Mouse (Mus musculus): ENCODE results near the gene Tuft1. TPM values are rescaled to one million over a fixed set of nuclear protein-coding genes. Genes with fewer than 3 reads are reported as not detected.

Tuft1 gene
- total RNA-seq, 2 experiments from 2014 or later, result 3.1 to 3.9 TPM

Other genes with a start within 250 kb of the Tuft1 start
- 1 to 10 TPM; 3.8 to 4.8 TPM for gene Tdrkh, start 245.6 kb downstream of the Tuft1 start, total RNA-seq (2021)
- gene Mrpl9, start 215.6 kb downstream of the Tuft1 start, total RNA-seq (2021), result 10 to 100 TPM; 62.4 to 66.5 TPM
- not detected for gene Oaz3, start 215.0 kb downstream of the Tuft1 start, total RNA-seq (2021)
- not detected for gene Celf3, start 180.6 kb downstream of the Tuft1 start, total RNA-seq (2021)
- gene Riiad1, start 178.5 kb downstream of the Tuft1 start, total RNA-seq (2021), result under 1 TPM in 1 of 2 experiments, not detected in 1; 0.37 TPM
- 10 to 100 TPM; 24.4 to 28.6 TPM for gene Snx27, start 76.2 kb downstream of the Tuft1 start, total RNA-seq (2021)
- gene Gm10972, start 15.8 kb downstream of the Tuft1 start, total RNA-seq (2021), result not detected
- 10 to 100 TPM in 1 of 2 experiments, 1 to 10 TPM in 1; 8.7 to 11.6 TPM for gene Selenbp2, start 34.7 kb upstream of the Tuft1 start, total RNA-seq (2021)
- under 1 TPM; 0.63 to 0.86 TPM for gene Cgn, start 127.6 kb upstream of the Tuft1 start, total RNA-seq (2021)
- 10 to 100 TPM; 23.9 to 24.0 TPM for gene Pogz, start 178.7 kb upstream of the Tuft1 start, total RNA-seq (2021)
- 100 to 1,000 TPM; 217 to 251 TPM for gene Psmb4, start 228.1 kb upstream of the Tuft1 start, total RNA-seq (2021)

Data from heart, postnatal 14 days (tissue).